Mouse (Mus musculus): ENCODE data around the gene Pdia2. TPM values are rescaled to one million over a fixed set of nuclear protein-coding genes. Genes with fewer than 3 reads are reported as not detected.
"Not testable (repeated sequence)": the region's sequence is repeated elsewhere in the genome, so short reads cannot be mapped to it uniquely, and the experiment has no call there.

Pdia2 gene
- polyA plus RNA-seq, 1 experiment from 2014 or later = 0.49 TPM

GRCm38 (mm10) chr17:26203321-26203811 lies 4.5 kb upstream of the Pdia2 start:
- Histone ChIP-seq H3K9me3 (ENCODE audit: low read length) (no peaks in the 10 kb centered on the region), H3K36me3 (ENCODE audit: insufficient read depth, low read length) (no peaks in the 10 kb centered on the region), H3K4me3 (ENCODE audit: low read depth, low read length) (peak overlapping the region; percentile 39), H3K9ac (replicated peaks; ENCODE audit: low read depth) (no peak overlapping the region), H3K4me2 (replicated peaks; ENCODE audit: low read depth, low read length) (peak overlapping the region; percentile 83), H3K27me3 (replicated peaks; ENCODE audit: insufficient read depth, low read length) (peaks cover 10% of the 10 kb centered on the region; the same call in 1 of the 2 replicates), H3K4me1 (ENCODE audit: insufficient read depth, low read depth, low read length) (peaks cover 10% of the 10 kb centered on the region), H3K27ac (ENCODE audit: low read length) (no peak overlapping the region)
- peak; percentile 32 for DNase-seq (ENCODE audit: low spot score)
- WGBS = 2% methylated on average over 30 of the region's 30 CpGs
- no peak for TF ChIP-seq EP300 (IDR thresholded peaks at IDR 0.05)
- no peak for TF ChIP-seq CTCF (IDR thresholded peaks at IDR 0.05)
- ATAC-seq = peak; percentile 29

- Histone ChIP-seq H3K4me2 (replicated peaks; ENCODE audit: low read depth, low read length) (peak within 1 kb of the TSS; percentile 83), H3K4me1 (ENCODE audit: insufficient read depth, low read depth, low read length) (peaks cover 10% of the 10 kb centered on the region), H3K27me3 (replicated peaks; ENCODE audit: insufficient read depth, low read length) (peaks cover 10% of the 10 kb centered on the region; the same call in 1 of the 2 replicates), H3K4me3 (ENCODE audit: low read depth, low read length) (peak within 1 kb of the TSS; percentile 39), H3K27ac (ENCODE audit: low read length) (no peak within 1 kb of the TSS), H3K9me3 (ENCODE audit: low read length) (no peaks in the 10 kb centered on the region), H3K9ac (replicated peaks; ENCODE audit: low read depth) (no peak within 1 kb of the TSS), H3K36me3 (ENCODE audit: insufficient read depth, low read length) (no peaks in the 10 kb centered on the region; the same call in 1 of the 2 replicates)
- WGBS = 2% methylated on average over 21 of the region's 22 CpGs
- ATAC-seq (peak; percentile 42), DNase-seq (ENCODE audit: low spot score) (no peak)
- TF ChIP-seq EP300 (IDR thresholded peaks at IDR 0.05) (no peak), CTCF (IDR thresholded peaks at IDR 0.05) (no peak)
Observed at GRCm38 (mm10) chr17:26202737-26203136, 3.9 kb upstream of the Pdia2 start, which contains the start of gene Rgs11. TSS of gene Rgs11 (plus strand) at chr17:26202951.

- no peak overlapping the region for H3K9ac ChIP-seq (replicated peaks; ENCODE audit: low read depth)
- ATAC-seq (no peak), DNase-seq (ENCODE audit: low spot score) (no peak)
- H3K9me3 ChIP-seq (ENCODE audit: low read length) = no peaks in the 10 kb centered on the region
- TF ChIP-seq EP300 (IDR thresholded peaks at IDR 0.05) (no peak), CTCF (IDR thresholded peaks at IDR 0.05) (no peak)
- H3K27me3 ChIP-seq (replicated peaks; ENCODE audit: insufficient read depth, low read length) = peaks cover 10% of the 10 kb centered on the region; the same call in 1 of the 2 replicates
- H3K4me2 ChIP-seq (replicated peaks; ENCODE audit: low read depth, low read length) = no peak overlapping the region
- no peaks in the 10 kb centered on the region; the same call in 1 of the 2 replicates for H3K36me3 ChIP-seq (ENCODE audit: insufficient read depth, low read length)
- H3K27ac ChIP-seq (ENCODE audit: low read length) = no peak overlapping the region
- H3K4me3 ChIP-seq (ENCODE audit: low read depth, low read length) = no peak overlapping the region
- H3K4me1 ChIP-seq (ENCODE audit: insufficient read depth, low read depth, low read length) = peaks cover 10% of the 10 kb centered on the region
Observed at GRCm38 (mm10) chr17:26201998-26202397, 3.1 kb upstream of the Pdia2 start.

GRCm38 (mm10) chr17:26200831-26201705 lies 2.2 kb upstream of the Pdia2 start:
- WGBS = 1% methylated on average over 54 of the region's 92 CpGs
- Histone ChIP-seq H3K4me1 (ENCODE audit: insufficient read depth, low read depth, low read length) (peaks cover 10% of the 10 kb centered on the region), H3K9ac (replicated peaks; ENCODE audit: low read depth) (0 out of 2 replicates have a peak overlapping the region, but pooled peaks have one; percentile 19), H3K9me3 (ENCODE audit: low read length) (no peaks in the 10 kb centered on the region), H3K36me3 (ENCODE audit: insufficient read depth, low read length) (no peaks in the 10 kb centered on the region; the same call in 1 of the 2 replicates), H3K4me2 (replicated peaks; ENCODE audit: low read depth, low read length) (peak overlapping the region; percentile 93), H3K27me3 (replicated peaks; ENCODE audit: insufficient read depth, low read length) (peaks cover 10% of the 10 kb centered on the region; the same call in 1 of the 2 replicates), H3K4me3 (ENCODE audit: low read depth, low read length) (peak overlapping the region; percentile 42), H3K27ac (ENCODE audit: low read length) (no peak overlapping the region)
- DNase-seq (ENCODE audit: low spot score) = peak; percentile 43
- TF ChIP-seq CTCF (IDR thresholded peaks at IDR 0.05) (no peak), EP300 (IDR thresholded peaks at IDR 0.05) (no peak)
- peak; percentile 54 for ATAC-seq

DNA sequence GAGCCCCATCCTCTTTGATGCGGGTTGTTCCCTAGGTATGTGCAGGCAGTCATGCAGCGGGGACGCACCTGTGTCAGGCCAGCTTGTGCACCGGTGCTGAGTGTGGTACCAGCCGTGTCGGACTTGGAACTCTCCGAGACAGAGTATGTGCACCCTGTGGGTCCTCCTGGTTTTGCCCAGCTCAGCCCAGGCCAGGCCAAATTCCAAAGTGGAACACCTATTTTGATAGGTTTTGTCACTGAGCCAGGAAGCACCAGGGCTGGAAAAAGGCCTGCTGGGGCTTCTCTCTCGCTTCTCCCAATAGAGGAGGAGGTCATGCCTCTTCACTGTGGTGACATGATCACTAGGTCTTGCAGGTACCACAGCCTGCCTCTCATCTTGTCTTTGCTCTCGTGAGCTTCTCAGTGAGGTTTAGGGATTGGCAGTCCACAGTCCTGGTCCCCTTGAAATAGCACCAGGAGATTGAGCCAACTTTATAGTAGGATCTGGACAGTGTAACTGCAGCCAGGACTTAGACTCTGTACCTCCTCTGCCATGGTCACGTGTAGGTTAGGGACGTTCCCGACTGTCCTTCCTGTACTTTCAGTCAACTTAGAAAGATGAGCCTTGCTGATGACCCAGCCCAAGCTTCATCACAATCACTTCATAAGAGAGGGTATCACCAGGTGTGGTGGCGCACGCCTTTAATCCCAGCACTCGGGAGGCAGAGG lies 6.3 kb downstream of the Pdia2 start:
- TF ChIP-seq CTCF (IDR thresholded peaks at IDR 0.05) (no peak), EP300 (IDR thresholded peaks at IDR 0.05) (no peak)
- ATAC-seq = no peak
- H3K27me3 ChIP-seq (replicated peaks; ENCODE audit: insufficient read depth, low read length) = no peaks in the 10 kb centered on the region
- DNase-seq (ENCODE audit: low spot score) = no peak
- H3K9me3 ChIP-seq (ENCODE audit: low read length) = no peaks in the 10 kb centered on the region
- WGBS = 95% methylated on average over 15 of the region's 15 CpGs
- no peak overlapping the region for H3K4me2 ChIP-seq (replicated peaks; ENCODE audit: low read depth, low read length)
- no peaks in the 10 kb centered on the region for H3K4me1 ChIP-seq (ENCODE audit: insufficient read depth, low read depth, low read length)
- H3K27ac ChIP-seq (ENCODE audit: low read length) = no peak overlapping the region
- peaks cover 40% of the 10 kb centered on the region; the same call in 1 of the 2 replicates for H3K36me3 ChIP-seq (ENCODE audit: insufficient read depth, low read length)
- no peak overlapping the region for H3K4me3 ChIP-seq (ENCODE audit: low read depth, low read length)
- no peak overlapping the region for H3K9ac ChIP-seq (replicated peaks; ENCODE audit: low read depth)

DNA sequence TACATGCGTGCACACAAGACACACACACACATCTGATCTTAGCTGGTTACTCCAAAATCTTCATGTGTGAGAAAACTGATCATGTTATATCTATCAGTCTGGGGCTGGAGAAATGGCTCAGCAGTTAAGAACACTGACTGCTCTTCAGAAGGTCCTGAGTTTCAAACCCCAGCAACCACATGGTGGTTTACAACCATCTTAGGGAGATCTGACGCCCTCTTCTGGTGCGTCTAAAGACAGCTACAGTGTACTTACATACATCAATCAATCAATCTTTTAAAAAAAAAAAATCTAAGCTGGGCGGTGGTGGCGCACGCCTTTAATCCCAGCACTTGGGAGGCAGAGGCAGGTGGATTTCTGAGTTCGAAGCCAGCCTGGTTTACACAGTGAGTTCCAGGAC lies 7.4 kb downstream of the Pdia2 start:
- H3K36me3 ChIP-seq (ENCODE audit: insufficient read depth, low read length) = peaks cover 40% of the 10 kb centered on the region; the same call in 1 of the 2 replicates
- 81% methylated on average over 7 of the region's 7 CpGs for WGBS
- not testable (repeated sequence) for H3K9ac ChIP-seq (replicated peaks; ENCODE audit: low read depth)

More for the DNA sequence above, 7.4 kb downstream of the Pdia2 start:
- H3K4me2 ChIP-seq (replicated peaks; ENCODE audit: low read depth, low read length); H3K9me3 ChIP-seq (ENCODE audit: low read length); H3K4me1 ChIP-seq (ENCODE audit: insufficient read depth, low read depth, low read length); ATAC-seq; H3K27me3 ChIP-seq (replicated peaks; ENCODE audit: insufficient read depth, low read length); H3K27ac ChIP-seq (ENCODE audit: low read length); H3K4me3 ChIP-seq (ENCODE audit: low read depth, low read length); DNase-seq (ENCODE audit: low spot score): not testable (repeated sequence)
